Mouse (Mus musculus): ENCODE data around the gene Abhd16a. TPM values are rescaled to one million over a fixed set of nuclear protein-coding genes. Genes with fewer than 3 reads are reported as not detected.

The Abhd16a gene
- polyA plus RNA-seq, 1 experiment from 2014 or later = 109 TPM

DNA sequence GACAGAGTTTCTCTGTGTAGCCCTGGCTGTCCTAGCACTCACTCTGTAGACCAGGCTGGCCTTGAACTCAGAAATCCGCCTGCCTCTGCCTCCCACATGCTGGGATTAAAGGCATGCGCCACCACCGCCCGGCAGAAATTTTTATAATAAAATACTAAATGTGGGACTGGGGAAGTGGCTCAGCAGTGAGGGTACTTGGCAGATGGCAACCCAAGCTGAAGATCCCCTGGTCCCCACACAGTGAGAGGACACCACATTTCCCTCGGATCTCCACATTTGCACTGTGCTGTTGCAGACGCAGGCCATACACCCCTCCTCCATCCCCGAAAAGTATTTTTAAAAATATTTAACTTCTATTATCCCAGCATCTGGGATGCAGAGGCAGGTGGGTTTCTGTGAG, 44.5 kb downstream of the Abhd16a start:
- no peaks in the 10 kb centered on the region; the same call in 1 of the 2 replicates for H3K36me3 ChIP-seq (ENCODE audit: control insufficient read depth, insufficient read depth)
- ATAC-seq = no peak
- no peak overlapping the region for H3K4me2 ChIP-seq (ENCODE audit: low read length)
- no peaks in the 10 kb centered on the region for H3K9me3 ChIP-seq (ENCODE audit: control insufficient read depth, low read length)
- no peak overlapping the region for H3K4me3 ChIP-seq (replicated peaks; ENCODE audit: low read length)
- peaks cover 23% of the 10 kb centered on the region for H3K4me1 ChIP-seq (replicated peaks; ENCODE audit: control insufficient read depth, insufficient read depth, low read length)
- H3K27me3 ChIP-seq (replicated peaks; ENCODE audit: control insufficient read depth, insufficient read depth, low read length) = no peaks in the 10 kb centered on the region
- 94% methylated on average over 7 of the region's 7 CpGs for WGBS
- H3K27ac ChIP-seq (ENCODE audit: low read length) = no peak overlapping the region
- no peak overlapping the region for H3K9ac ChIP-seq (replicated peaks; ENCODE audit: low read depth, low read length)

GRCm38 (mm10) chr17:35134801-35135590, 45.9 kb downstream of the Abhd16a start, which contains the start of gene Bag6:
TSS of gene Bag6 (plus strand) at chr17:35135178.
- H3K27ac ChIP-seq (ENCODE audit: low read length) = peak within 1 kb of the TSS; percentile 97
- no peaks in the 10 kb centered on the region for H3K9me3 ChIP-seq (ENCODE audit: control insufficient read depth, low read length)
- peak; percentile 94 for ATAC-seq
- peaks cover 10% of the 10 kb centered on the region for H3K36me3 ChIP-seq (ENCODE audit: control insufficient read depth, insufficient read depth)
- H3K27me3 ChIP-seq (replicated peaks; ENCODE audit: control insufficient read depth, insufficient read depth, low read length) = no peaks in the 10 kb centered on the region
- WGBS = under 1% methylated on average over 66 of the region's 66 CpGs
- H3K4me2 ChIP-seq (ENCODE audit: low read length) = peak within 1 kb of the TSS; percentile 82
- peak within 1 kb of the TSS; percentile 92 for H3K4me3 ChIP-seq (replicated peaks; ENCODE audit: low read length)
- peaks cover 27% of the 10 kb centered on the region for H3K4me1 ChIP-seq (replicated peaks; ENCODE audit: control insufficient read depth, insufficient read depth, low read length)
- H3K9ac ChIP-seq (replicated peaks; ENCODE audit: low read depth, low read length) = peak within 1 kb of the TSS; percentile 82

DNA sequence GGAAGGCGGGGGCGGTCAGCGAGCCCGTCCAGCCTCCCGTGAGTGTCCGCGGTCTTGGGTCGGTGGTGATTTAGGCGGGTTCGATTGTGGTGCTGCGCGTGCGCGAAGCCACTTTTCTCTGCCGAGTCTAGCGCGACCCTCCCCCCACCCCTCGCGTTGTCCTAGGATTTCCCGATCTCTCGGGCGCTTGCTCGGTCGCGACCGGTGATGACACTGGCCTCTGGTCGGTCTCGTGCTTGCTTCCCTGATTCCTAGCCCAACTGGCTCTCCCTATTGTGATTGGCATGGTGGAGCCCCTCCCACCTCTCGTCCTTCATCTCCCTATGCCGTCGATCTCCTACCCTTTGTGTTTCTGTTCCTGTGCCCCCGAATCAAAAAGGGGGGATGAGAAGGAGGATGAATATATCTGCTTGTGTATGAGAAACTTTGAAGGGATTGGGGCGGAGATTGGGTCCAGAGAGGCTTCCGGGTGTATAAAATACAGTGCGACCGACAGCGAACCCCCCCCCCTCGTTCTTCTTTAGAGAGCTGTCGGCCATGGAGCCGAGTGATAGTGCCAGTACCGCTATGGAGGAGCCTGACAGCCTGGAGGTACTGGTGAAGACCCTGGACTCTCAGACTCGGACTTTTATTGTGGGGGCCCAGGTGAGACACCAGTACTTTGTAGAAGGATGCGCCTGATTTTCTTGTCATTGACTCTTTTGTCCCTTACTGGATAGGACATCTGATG, 46.7 kb downstream of the Abhd16a start:
- ATAC-seq = peak; percentile 61
- peaks cover 17% of the 10 kb centered on the region for H3K36me3 ChIP-seq (ENCODE audit: control insufficient read depth, insufficient read depth)
- no peaks in the 10 kb centered on the region for H3K27me3 ChIP-seq (replicated peaks; ENCODE audit: control insufficient read depth, insufficient read depth, low read length)
- no peaks in the 10 kb centered on the region for H3K9me3 ChIP-seq (ENCODE audit: control insufficient read depth, low read length)
- peak overlapping the region; percentile 82 for H3K4me2 ChIP-seq (ENCODE audit: low read length)
- peaks cover 27% of the 10 kb centered on the region for H3K4me1 ChIP-seq (replicated peaks; ENCODE audit: control insufficient read depth, insufficient read depth, low read length)
- H3K4me3 ChIP-seq (replicated peaks; ENCODE audit: low read length) = peak overlapping the region; percentile 92
- peak overlapping the region; percentile 82 for H3K9ac ChIP-seq (replicated peaks; ENCODE audit: low read depth, low read length)
- WGBS = under 1% methylated on average over 43 of the region's 43 CpGs
- H3K27ac ChIP-seq (ENCODE audit: low read length) = peak overlapping the region; percentile 97

DNA sequence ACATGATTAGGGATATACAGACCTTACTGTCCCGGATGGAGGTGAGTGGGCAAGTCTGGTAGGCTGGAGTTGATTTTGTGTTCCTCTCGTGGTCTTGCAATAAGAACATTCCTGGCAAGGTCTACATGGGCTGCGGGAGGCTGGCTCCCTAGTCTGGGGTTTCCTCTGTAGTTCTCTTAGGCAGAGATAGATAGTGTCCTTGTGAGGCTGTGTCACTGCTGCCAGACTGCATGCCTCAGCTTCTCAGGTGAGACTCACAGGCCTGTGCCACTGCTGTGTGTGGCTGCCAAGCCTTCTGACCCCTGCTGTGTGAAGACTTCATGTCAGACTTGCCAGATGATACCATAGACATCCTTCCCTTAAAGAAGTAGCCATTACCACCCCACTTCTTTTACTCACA, 50.2 kb downstream of the Abhd16a start:
- H3K27ac ChIP-seq (ENCODE audit: low read length) = no peak overlapping the region
- ATAC-seq = no peak
- peaks cover 27% of the 10 kb centered on the region for H3K4me1 ChIP-seq (replicated peaks; ENCODE audit: control insufficient read depth, insufficient read depth, low read length)
- H3K4me3 ChIP-seq (replicated peaks; ENCODE audit: low read length) = no peak overlapping the region
- H3K36me3 ChIP-seq (ENCODE audit: control insufficient read depth, insufficient read depth) = peaks cover 49% of the 10 kb centered on the region
- H3K9me3 ChIP-seq (ENCODE audit: control insufficient read depth, low read length) = no peaks in the 10 kb centered on the region
- no peaks in the 10 kb centered on the region for H3K27me3 ChIP-seq (replicated peaks; ENCODE audit: control insufficient read depth, insufficient read depth, low read length)
- WGBS = 93% methylated on average over 3 of the region's 3 CpGs
- no peak overlapping the region for H3K4me2 ChIP-seq (ENCODE audit: low read length)
- no peak overlapping the region for H3K9ac ChIP-seq (replicated peaks; ENCODE audit: low read depth, low read length)

GRCm38 (mm10) chr17:35140490-35140996, 51.5 kb downstream of the Abhd16a start:
- H3K4me3 ChIP-seq (replicated peaks; ENCODE audit: low read length) = no peak overlapping the region
- no peak for ATAC-seq
- no peak overlapping the region for H3K4me2 ChIP-seq (ENCODE audit: low read length)
- H3K9ac ChIP-seq (replicated peaks; ENCODE audit: low read depth, low read length) = no peak overlapping the region
- no peaks in the 10 kb centered on the region for H3K27me3 ChIP-seq (replicated peaks; ENCODE audit: control insufficient read depth, insufficient read depth, low read length)
- 80% methylated on average over 16 of the region's 16 CpGs for WGBS
- peaks cover 62% of the 10 kb centered on the region for H3K36me3 ChIP-seq (ENCODE audit: control insufficient read depth, insufficient read depth)
- peaks cover 27% of the 10 kb centered on the region for H3K4me1 ChIP-seq (replicated peaks; ENCODE audit: control insufficient read depth, insufficient read depth, low read length)
- H3K27ac ChIP-seq (ENCODE audit: low read length) = no peak overlapping the region
- H3K9me3 ChIP-seq (ENCODE audit: control insufficient read depth, low read length) = no peaks in the 10 kb centered on the region

GRCm38 (mm10) chr17:35141971-35142370, 52.9 kb downstream of the Abhd16a start:
- Histone ChIP-seq H3K4me1 (replicated peaks; ENCODE audit: control insufficient read depth, insufficient read depth, low read length) (peaks cover 19% of the 10 kb centered on the region), H3K9me3 (ENCODE audit: control insufficient read depth, low read length) (no peaks in the 10 kb centered on the region), H3K27me3 (replicated peaks; ENCODE audit: control insufficient read depth, insufficient read depth, low read length) (no peaks in the 10 kb centered on the region), H3K9ac (replicated peaks; ENCODE audit: low read depth, low read length) (no peak overlapping the region), H3K4me3 (replicated peaks; ENCODE audit: low read length) (no peak overlapping the region), H3K4me2 (ENCODE audit: low read length) (no peak overlapping the region), H3K27ac (ENCODE audit: low read length) (no peak overlapping the region), H3K36me3 (ENCODE audit: control insufficient read depth, insufficient read depth) (peaks cover 74% of the 10 kb centered on the region)
- 95% methylated on average over 6 of the region's 6 CpGs for WGBS
- no peak for ATAC-seq

GRCm38 (mm10) chr17:35146139-35146538, 57.1 kb downstream of the Abhd16a start:
- Histone ChIP-seq H3K27ac (ENCODE audit: low read length) (no peak overlapping the region), H3K4me3 (replicated peaks; ENCODE audit: low read length) (no peak overlapping the region), H3K4me2 (ENCODE audit: low read length) (no peak overlapping the region), H3K27me3 (replicated peaks; ENCODE audit: control insufficient read depth, insufficient read depth, low read length) (no peaks in the 10 kb centered on the region), H3K36me3 (ENCODE audit: control insufficient read depth, insufficient read depth) (peaks cover 88% of the 10 kb centered on the region), H3K9ac (replicated peaks; ENCODE audit: low read depth, low read length) (no peak overlapping the region), H3K9me3 (ENCODE audit: control insufficient read depth, low read length) (no peaks in the 10 kb centered on the region), H3K4me1 (replicated peaks; ENCODE audit: control insufficient read depth, insufficient read depth, low read length) (no peaks in the 10 kb centered on the region)
- WGBS = 84% methylated on average over 5 of the region's 5 CpGs
- no peak for ATAC-seq

DNA sequence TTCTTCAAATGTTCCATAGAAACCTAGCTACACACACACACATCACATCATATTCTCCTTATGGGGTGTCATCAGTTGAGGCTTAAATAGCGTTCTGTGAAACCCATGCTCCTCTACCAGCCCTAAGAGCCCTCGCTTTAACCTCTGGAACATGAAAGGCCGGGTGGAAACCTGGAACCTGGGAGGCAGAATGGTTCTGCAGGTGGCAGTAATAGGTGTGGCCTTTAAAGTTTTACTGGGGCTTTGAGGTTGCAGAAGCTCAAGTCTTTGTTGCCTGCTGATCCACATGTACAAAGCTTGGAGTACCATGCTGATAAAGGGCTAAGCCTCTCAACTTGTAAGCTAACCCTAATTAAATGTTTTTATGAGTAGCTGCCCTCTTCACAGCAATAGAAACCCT, 58.3 kb downstream of the Abhd16a start:
- Histone ChIP-seq H3K4me2 (ENCODE audit: low read length) (no peak overlapping the region), H3K36me3 (ENCODE audit: control insufficient read depth, insufficient read depth) (peaks cover 87% of the 10 kb centered on the region), H3K4me3 (replicated peaks; ENCODE audit: low read length) (no peak overlapping the region), H3K27ac (ENCODE audit: low read length) (no peak overlapping the region), H3K4me1 (replicated peaks; ENCODE audit: control insufficient read depth, insufficient read depth, low read length) (no peaks in the 10 kb centered on the region), H3K27me3 (replicated peaks; ENCODE audit: control insufficient read depth, insufficient read depth, low read length) (no peaks in the 10 kb centered on the region), H3K9me3 (ENCODE audit: control insufficient read depth, low read length) (no peaks in the 10 kb centered on the region), H3K9ac (replicated peaks; ENCODE audit: low read depth, low read length) (no peak overlapping the region)
- no peak for ATAC-seq
- 70% methylated on average over 3 of the region's 3 CpGs for WGBS

GRCm38 (mm10) chr17:35147922-35148639, 59.0 kb downstream of the Abhd16a start:
- 64% methylated on average over 5 of the region's 5 CpGs for WGBS
- no peak overlapping the region for H3K27ac ChIP-seq (ENCODE audit: low read length)

More at GRCm38 (mm10) chr17:35147922-35148639, 59.0 kb downstream of the Abhd16a start:
- no peaks in the 10 kb centered on the region for H3K27me3 ChIP-seq (replicated peaks; ENCODE audit: control insufficient read depth, insufficient read depth, low read length)
- H3K9ac ChIP-seq (replicated peaks; ENCODE audit: low read depth, low read length) = no peak overlapping the region
- no peaks in the 10 kb centered on the region for H3K9me3 ChIP-seq (ENCODE audit: control insufficient read depth, low read length)
- no peaks in the 10 kb centered on the region for H3K4me1 ChIP-seq (replicated peaks; ENCODE audit: control insufficient read depth, insufficient read depth, low read length)
- peak; percentile 11; the same call in 1 of the 2 replicates for ATAC-seq
- H3K4me3 ChIP-seq (replicated peaks; ENCODE audit: low read length) = no peak overlapping the region
- peaks cover 87% of the 10 kb centered on the region for H3K36me3 ChIP-seq (ENCODE audit: control insufficient read depth, insufficient read depth)
- H3K4me2 ChIP-seq (ENCODE audit: low read length) = no peak overlapping the region

All from forebrain, embryonic 16.5 days (tissue).